Mouse (Mus musculus) forebrain, embryonic 13.5 days (tissue): ENCODE data around the gene Lix1. TPM values are rescaled to one million over a fixed set of nuclear protein-coding genes. Genes with fewer than 3 reads are reported as not detected.

ENCODE experiments used
- ATAC-seq: fragments of 200-750 bp; cut with Nextera tagmentation; 2 replicates; pipeline ENCODE4 v1.8.0; 2017
- H3K27ac ChIP-seq: fragments of 300-500 bp; sonication (generic); 2 replicates; pipeline ENCODE4 v1.5.1; 2015; ENCODE audit warnings: inconsistent platforms, mild to moderate bottlenecking, moderate library complexity
- H3K27me3 ChIP-seq: fragments of 300-500 bp; sonication (generic); 2 replicates; pipeline ENCODE4 v1.6.1; 2015; ENCODE audit warnings: mild to moderate bottlenecking, inconsistent platforms
- H3K36me3 ChIP-seq: fragments of 300-500 bp; sonication (generic); 2 replicates; pipeline ENCODE4 v1.6.1; 2015; ENCODE audit warnings: mild to moderate bottlenecking, inconsistent platforms; ENCODE audit not compliant: poor library complexity, severe bottlenecking
- H3K4me1 ChIP-seq: fragments of 300-500 bp; sonication (generic); 2 replicates; pipeline ENCODE4 v1.6.1; 2015; ENCODE audit warnings: inconsistent platforms
- H3K4me2 ChIP-seq: fragments of 300-500 bp; sonication (generic); 2 replicates; pipeline ENCODE4 v1.6.1; 2015; ENCODE audit warnings: inconsistent platforms, mild to moderate bottlenecking, moderate library complexity
- H3K4me3 ChIP-seq: fragments of 300-500 bp; sonication (generic); 2 replicates; pipeline ENCODE4 v1.5.1; 2015; ENCODE audit warnings: mild to moderate bottlenecking, inconsistent platforms
- H3K9ac ChIP-seq: fragments of 300-500 bp; sonication (generic); 2 replicates; pipeline ENCODE4 v1.6.1; 2015; ENCODE audit warnings: mild to moderate bottlenecking, inconsistent platforms
- H3K9me3 ChIP-seq: fragments of 300-500 bp; sonication (generic); replicated peaks from 2 replicates; pipeline ENCODE4 v1.6.1; 2016; ENCODE audit warnings: inconsistent platforms
- WGBS: fragments of 180-500 bp; shearing (Covaris S2); methylation state at CpG from one replicate; pipeline ENCODE4 v1.1.7; 2015; 5-methylcytosine and 5-hydroxymethylcytosine counted together
- polyA plus RNA-seq: library from polyadenylated mRNA; unstranded; fragments of >200 nt; fragmentation: Nextera tagmentation; extraction: Ambion mirVana; gene quantifications from 2 replicates; pipeline ENCODE4 v1.2.1, GENCODE M21; 2015

Gene Lix1
- polyA plus RNA-seq, 1 experiment from 2014 or later: 59.1 TPM

GRCm38 (mm10) chr17:17424609-17425307, 22.3 kb downstream of the Lix1 start:
- H3K27ac ChIP-seq: 0 out of 2 replicates have a peak overlapping the region, but pooled peaks have one; percentile 51
- peaks cover 8% of the 10 kb centered on the region for H3K4me1 ChIP-seq
- H3K4me3 ChIP-seq: no peak overlapping the region
- WGBS: 14% methylated on average over 4 of the region's 4 CpGs
- H3K9ac ChIP-seq: no peak overlapping the region
- peaks cover 4% of the 10 kb centered on the region; the same call in 1 of the 2 replicates for H3K36me3 ChIP-seq
- no peaks in the 10 kb centered on the region for H3K9me3 ChIP-seq
- no peak overlapping the region for H3K4me2 ChIP-seq
- ATAC-seq: peak; percentile 53; the same call in 1 of the 2 replicates
- no peaks in the 10 kb centered on the region for H3K27me3 ChIP-seq

DNA sequence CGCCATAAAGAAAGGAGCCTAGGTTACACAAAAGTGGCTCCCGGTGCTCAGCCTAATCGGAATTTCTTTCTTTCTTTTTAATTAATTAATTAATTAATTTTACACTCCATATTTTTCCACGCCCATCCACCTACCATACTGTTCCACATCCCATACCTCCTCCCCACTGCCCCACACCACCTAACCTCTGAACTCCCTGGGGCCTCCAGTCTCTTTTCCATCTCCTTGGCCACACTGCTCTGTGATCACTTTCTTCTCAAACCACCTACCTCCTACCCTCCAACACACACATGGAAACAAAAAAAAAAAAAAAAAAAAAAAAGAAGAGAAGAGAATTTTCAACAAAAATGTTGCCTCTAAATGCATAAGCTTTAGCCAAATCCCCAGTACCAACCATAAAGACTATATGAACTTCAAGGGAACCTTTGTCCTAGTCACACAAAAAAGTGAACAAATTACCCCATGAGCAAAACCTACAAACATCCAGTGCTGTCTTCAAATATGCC, 22.9 kb downstream of the Lix1 start:
- WGBS: 5% methylated on average over 4 of the region's 4 CpGs
- Histone ChIP-seq H3K27me3 (no peaks in the 10 kb centered on the region), H3K36me3 (peaks cover 7% of the 10 kb centered on the region; the same call in 1 of the 2 replicates), H3K4me2 (no peak overlapping the region), H3K9ac (no peak overlapping the region), H3K9me3 (no peaks in the 10 kb centered on the region), H3K4me3 (no peak overlapping the region), H3K4me1 (peaks cover 8% of the 10 kb centered on the region), H3K27ac (no peak overlapping the region)
- ATAC-seq: peak; percentile 51; the same call in 1 of the 2 replicates

DNA sequence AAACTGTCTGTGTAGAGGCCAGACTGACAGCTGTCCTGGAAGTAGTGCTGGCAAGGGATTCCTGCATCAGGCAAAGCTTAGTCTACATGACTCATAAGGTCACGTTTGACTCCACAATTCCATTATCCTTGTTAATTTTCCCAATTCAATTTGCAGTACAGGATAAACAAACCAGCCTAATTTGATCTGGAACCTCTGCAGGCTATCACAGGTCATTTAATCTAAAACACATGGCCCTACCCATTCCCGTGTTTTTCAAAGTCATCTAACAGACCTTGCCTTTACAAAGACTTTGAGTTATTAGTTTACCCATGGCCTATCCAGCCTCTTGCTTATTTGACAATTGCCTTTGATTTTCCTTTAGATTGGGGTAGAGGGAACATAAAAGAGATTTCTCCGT, 23.4 kb downstream of the Lix1 start:
- no peak for ATAC-seq
- no peak overlapping the region for H3K9ac ChIP-seq
- peaks cover 8% of the 10 kb centered on the region for H3K4me1 ChIP-seq
- no peak overlapping the region for H3K27ac ChIP-seq
- no peaks in the 10 kb centered on the region for H3K9me3 ChIP-seq
- no peaks in the 10 kb centered on the region for H3K27me3 ChIP-seq
- WGBS: 57% methylated on average over 3 of the region's 3 CpGs
- H3K36me3 ChIP-seq: peaks cover 10% of the 10 kb centered on the region; the same call in 1 of the 2 replicates
- no peak overlapping the region for H3K4me2 ChIP-seq
- H3K4me3 ChIP-seq: no peak overlapping the region

DNA sequence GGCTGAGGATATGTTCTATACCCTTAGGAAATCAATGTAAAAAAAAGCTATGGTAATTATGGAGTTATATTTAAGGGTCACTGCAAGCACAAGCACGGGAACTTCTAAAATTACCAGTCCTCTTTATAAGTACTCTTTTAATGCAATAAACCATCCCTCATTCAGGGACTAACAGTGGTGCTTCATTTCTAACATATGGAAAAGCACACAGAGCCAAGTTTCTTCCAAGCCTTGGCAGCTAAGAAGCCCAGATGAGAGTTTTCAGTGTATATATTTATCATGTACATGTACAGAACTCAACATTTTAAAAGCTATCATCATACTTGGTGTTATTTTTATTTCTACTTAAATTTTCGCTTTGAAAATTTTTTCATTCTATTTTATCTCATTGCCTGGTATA, 26.4 kb downstream of the Lix1 start:
- H3K4me3 ChIP-seq: no peak overlapping the region
- no peak overlapping the region for H3K9ac ChIP-seq
- no peaks in the 10 kb centered on the region for H3K27me3 ChIP-seq
- no peak overlapping the region for H3K4me2 ChIP-seq
- WGBS: 87% methylated on average over 2 of the region's 2 CpGs
- peaks cover 13% of the 10 kb centered on the region for H3K4me1 ChIP-seq
- H3K36me3 ChIP-seq: peaks cover 16% of the 10 kb centered on the region
- no peaks in the 10 kb centered on the region for H3K9me3 ChIP-seq
- no peak overlapping the region for H3K27ac ChIP-seq
- no peak for ATAC-seq

GRCm38 (mm10) chr17:17433679-17434078, 31.2 kb downstream of the Lix1 start:
- 45% methylated on average over 4 of the region's 4 CpGs for WGBS
- H3K36me3 ChIP-seq: peaks cover 12% of the 10 kb centered on the region
- no peaks in the 10 kb centered on the region for H3K9me3 ChIP-seq
- H3K4me3 ChIP-seq: no peak overlapping the region
- H3K27ac ChIP-seq: no peak overlapping the region
- H3K27me3 ChIP-seq: no peaks in the 10 kb centered on the region
- H3K9ac ChIP-seq: no peak overlapping the region
- no peak overlapping the region for H3K4me2 ChIP-seq
- 0 out of 2 replicates have a peak, but pooled peaks cover 5% of the 10 kb centered on the region for H3K4me1 ChIP-seq
- ATAC-seq: no peak

- Histone ChIP-seq H3K9me3 (no peaks in the 10 kb centered on the region), H3K27ac (no peak overlapping the region), H3K36me3 (peaks cover 3% of the 10 kb centered on the region; the same call in 1 of the 2 replicates), H3K9ac (no peak overlapping the region), H3K27me3 (no peaks in the 10 kb centered on the region), H3K4me3 (no peak overlapping the region), H3K4me2 (no peak overlapping the region), H3K4me1 (peaks cover 12% of the 10 kb centered on the region)
- ATAC-seq: no peak
These were observed 36.2 kb downstream of the Lix1 start for GRCm38 (mm10) chr17:17438576-17439191.

DNA sequence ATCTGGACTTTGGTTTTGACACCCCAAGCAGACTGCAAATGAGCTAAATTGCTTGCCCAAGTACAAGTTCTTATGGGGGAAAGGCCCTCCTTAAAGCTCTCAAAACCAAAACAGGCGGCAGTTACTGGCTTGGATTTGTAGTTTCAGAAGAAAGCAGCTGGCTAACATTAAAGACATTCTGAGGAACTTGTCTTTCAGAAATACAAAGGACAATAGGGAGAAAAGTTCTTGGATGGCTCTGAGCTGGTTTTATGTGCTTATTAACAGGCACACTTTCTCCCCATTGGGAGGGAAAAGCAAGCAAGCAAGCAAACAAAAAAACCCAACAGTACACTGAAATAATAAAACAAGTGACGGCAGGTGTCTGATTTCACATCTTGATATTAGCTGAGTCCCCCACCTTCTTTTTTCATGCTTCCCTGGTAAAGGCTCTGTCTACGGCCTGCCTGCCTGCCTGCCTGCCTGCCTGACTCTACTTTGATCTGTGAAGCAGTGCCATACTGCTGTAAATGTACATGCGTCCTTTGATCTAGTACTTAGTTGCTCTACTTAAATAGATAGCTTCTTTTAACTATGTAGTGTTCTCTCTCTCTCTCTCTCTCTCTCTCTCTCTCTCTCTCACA, 39.5 kb downstream of the Lix1 start:
- peak; percentile 57; the same call in 1 of the 2 replicates for ATAC-seq
- no peak overlapping the region; the same call in 1 of the 2 replicates for H3K4me2 ChIP-seq
- 5% methylated on average over 4 of the region's 4 CpGs for WGBS

DNA sequence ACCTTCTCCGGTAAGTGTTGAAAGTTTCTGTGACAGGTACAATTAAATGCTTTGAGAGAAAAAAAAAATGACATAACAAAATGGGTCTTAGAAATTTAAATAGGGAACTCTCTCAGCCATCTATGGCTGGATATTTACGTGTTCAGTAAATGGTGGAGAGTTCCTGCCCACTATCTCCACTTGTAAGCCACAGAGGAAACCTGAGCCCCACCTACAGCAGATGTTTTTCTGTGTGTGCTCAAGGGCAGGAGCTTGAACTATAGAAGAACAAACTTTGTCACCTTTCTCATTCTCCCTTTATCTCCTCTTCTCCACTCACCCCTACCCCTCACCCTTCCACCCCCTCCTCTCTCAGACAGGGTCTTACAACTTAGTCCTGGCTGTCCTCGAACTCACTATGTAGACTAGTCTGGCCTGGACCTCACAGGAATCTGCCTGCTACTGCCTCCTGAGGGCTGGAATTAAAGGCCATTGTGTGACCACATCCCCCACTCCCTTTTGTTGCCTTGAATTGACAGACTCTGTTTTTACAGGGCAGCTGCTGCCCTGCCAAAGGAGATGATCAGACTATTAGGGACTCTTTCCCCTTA, 41.9 kb downstream of the Lix1 start:
- Histone ChIP-seq H3K4me2 (no peak overlapping the region), H3K4me3 (no peak overlapping the region), H3K9ac (no peak overlapping the region), H3K4me1 (peaks cover 22% of the 10 kb centered on the region), H3K9me3 (no peaks in the 10 kb centered on the region), H3K27ac (no peak overlapping the region), H3K27me3 (no peaks in the 10 kb centered on the region), H3K36me3 (peaks cover 19% of the 10 kb centered on the region; the same call in 1 of the 2 replicates)
- 84% methylated on average over 3 of the region's 3 CpGs for WGBS
- no peak for ATAC-seq

More for the DNA sequence above, 39.5 kb downstream of the Lix1 start:
- H3K4me3 ChIP-seq: no peak overlapping the region
- H3K4me1 ChIP-seq: peaks cover 11% of the 10 kb centered on the region
- no peaks in the 10 kb centered on the region for H3K9me3 ChIP-seq
- H3K27ac ChIP-seq: peak overlapping the region; percentile 57
- H3K27me3 ChIP-seq: no peaks in the 10 kb centered on the region
- no peak overlapping the region for H3K9ac ChIP-seq
- H3K36me3 ChIP-seq: peaks cover 19% of the 10 kb centered on the region; the same call in 1 of the 2 replicates

GRCm38 (mm10) chr17:17446683-17447082, 44.2 kb downstream of the Lix1 start:
- no peak for ATAC-seq
- no peaks in the 10 kb centered on the region for H3K27me3 ChIP-seq
- peaks cover 29% of the 10 kb centered on the region for H3K4me1 ChIP-seq
- no peak overlapping the region for H3K4me3 ChIP-seq
- H3K9ac ChIP-seq: no peak overlapping the region
- WGBS: 98% methylated on average over 3 of the region's 3 CpGs
- no peaks in the 10 kb centered on the region for H3K9me3 ChIP-seq
- H3K36me3 ChIP-seq: peaks cover 19% of the 10 kb centered on the region; the same call in 1 of the 2 replicates
- H3K4me2 ChIP-seq: no peak overlapping the region
- H3K27ac ChIP-seq: no peak overlapping the region

DNA sequence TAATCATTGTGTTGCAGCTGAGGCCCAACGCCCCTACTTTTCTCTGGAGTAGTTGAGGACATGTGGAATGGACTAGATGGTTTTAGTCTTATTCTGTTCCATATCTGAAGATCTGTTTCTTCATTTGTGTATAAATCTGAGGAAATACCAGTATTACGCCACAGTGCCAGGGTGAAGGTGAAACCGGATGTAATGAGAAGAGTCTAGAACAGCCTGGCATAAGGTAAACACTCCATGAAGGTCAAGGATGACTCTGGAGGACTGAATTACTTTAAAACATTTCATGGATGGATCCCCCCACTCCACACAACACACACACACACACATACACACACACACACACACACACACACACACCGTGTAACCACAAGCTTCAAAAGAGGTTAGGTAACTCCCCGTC, 45.3 kb downstream of the Lix1 start:
- 76% methylated on average over 5 of the region's 5 CpGs for WGBS
- no peak for ATAC-seq

DNA sequence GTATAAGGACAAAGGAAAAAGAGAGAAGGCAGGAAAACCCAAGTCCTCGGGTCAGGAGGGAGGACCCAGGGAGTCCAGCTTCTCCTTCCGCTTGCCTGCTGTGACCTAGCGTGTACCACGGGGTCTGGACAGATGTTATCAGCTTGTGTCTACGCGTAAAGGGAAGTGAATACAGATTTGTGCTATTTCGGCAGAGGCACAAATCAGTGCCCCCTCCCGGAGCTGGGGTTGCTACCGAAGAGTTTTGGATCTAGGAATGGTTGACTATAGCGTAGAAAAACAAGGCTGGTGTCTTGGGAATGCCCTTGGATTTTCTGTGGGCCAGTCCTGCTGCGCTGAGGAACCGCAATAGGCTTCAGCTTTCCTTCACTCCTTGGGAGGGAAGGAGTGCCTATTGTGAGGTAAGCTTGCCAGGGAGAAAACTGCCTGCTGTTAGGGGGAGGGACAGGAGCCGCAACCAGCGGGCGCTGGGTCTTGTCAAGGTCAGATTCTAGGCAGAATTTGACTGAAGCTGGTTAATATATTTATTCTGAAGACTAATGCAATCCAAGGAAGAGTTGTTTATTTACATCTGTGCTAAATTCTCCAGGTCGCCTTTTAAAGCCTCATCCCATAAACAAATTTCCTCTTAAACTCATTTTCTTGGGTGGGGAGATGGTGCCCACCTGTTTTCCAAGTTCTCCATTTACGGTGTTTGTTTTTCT, 46.4 kb downstream of the Lix1 start:
- H3K9ac ChIP-seq: peak overlapping the region; percentile 65
- peak; percentile 86 for ATAC-seq
- peak overlapping the region; percentile 33 for H3K4me3 ChIP-seq
- WGBS: 6% methylated on average over 17 of the region's 17 CpGs
- peaks cover 14% of the 10 kb centered on the region; the same call in 1 of the 2 replicates for H3K36me3 ChIP-seq
- H3K4me1 ChIP-seq: peaks cover 23% of the 10 kb centered on the region
- no peaks in the 10 kb centered on the region for H3K9me3 ChIP-seq
- peak overlapping the region; percentile 81 for H3K27ac ChIP-seq
- H3K27me3 ChIP-seq: no peaks in the 10 kb centered on the region
- peak overlapping the region; percentile 58 for H3K4me2 ChIP-seq

More for the DNA sequence above, 45.3 kb downstream of the Lix1 start:
- Histone ChIP-seq H3K4me3 (no peak overlapping the region), H3K27me3 (no peaks in the 10 kb centered on the region), H3K9me3 (no peaks in the 10 kb centered on the region), H3K9ac (no peak overlapping the region), H3K27ac (no peak overlapping the region), H3K36me3 (peaks cover 19% of the 10 kb centered on the region; the same call in 1 of the 2 replicates), H3K4me1 (peaks cover 23% of the 10 kb centered on the region), H3K4me2 (no peak overlapping the region)
